Mouse (Mus musculus): ENCODE measurements around the gene Abcc12. TPM values are rescaled to one million over a fixed set of nuclear protein-coding genes. Genes with fewer than 3 reads are reported as not detected.
A peak's percentile ranks its signal among the peaks of the same experiment; 100 is the strongest.

Abcc12 gene
- polyA plus RNA-seq, 1 experiment from 2014 or later = not detected

GRCm38 (mm10) chr8:86554220-86554891, 26.1 kb downstream of the Abcc12 start:
- Histone ChIP-seq H3K27ac (replicated peaks; ENCODE audit: low read depth, low read length) (no peak overlapping the region), H3K4me3 (ENCODE audit: low read depth, low read length) (no peak overlapping the region), H3K36me3 (replicated peaks; ENCODE audit: control insufficient read depth, insufficient read depth, low read depth, low read length) (no peaks in the 10 kb centered on the region), H3K4me2 (ENCODE audit: low read depth, low read length) (no peak overlapping the region), H3K27me3 (ENCODE audit: control insufficient read depth, insufficient read depth, low read length) (no peaks in the 10 kb centered on the region), H3K9me3 (replicated peaks; ENCODE audit: control insufficient read depth, low read length) (no peaks in the 10 kb centered on the region), H3K9ac (replicated peaks; ENCODE audit: low read length) (no peak overlapping the region), H3K4me1 (ENCODE audit: control insufficient read depth, insufficient read depth, low read length) (no peaks in the 10 kb centered on the region)
- no peak for ATAC-seq (replicated peaks; ENCODE audit: insufficient number of reproducible peaks, low FRiP score, low TSS enrichment, low read depth)
- 87% methylated on average over 12 of the region's 12 CpGs for WGBS
- no peak for DNase-seq (ENCODE audit: low spot score)

DNA sequence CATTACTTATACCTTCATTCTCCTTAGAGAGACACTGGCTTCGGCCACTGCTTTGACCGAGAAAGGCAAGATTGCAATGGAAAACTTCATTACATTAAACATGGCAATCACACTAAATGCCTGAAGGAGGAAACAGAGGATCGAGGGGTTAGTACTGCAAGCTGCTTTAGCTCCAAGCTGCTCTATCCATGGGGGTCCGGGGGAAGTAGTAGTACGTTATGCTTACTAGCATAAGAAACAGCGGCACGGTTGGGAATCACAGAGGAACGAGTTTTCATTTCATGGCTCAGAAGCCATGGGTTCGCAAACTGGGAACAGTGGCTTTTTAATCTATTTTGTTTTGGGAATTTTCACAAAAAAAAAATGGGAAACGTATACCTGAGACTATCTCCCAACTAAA, 30.0 kb downstream of the Abcc12 start:
- H3K4me3 ChIP-seq (ENCODE audit: low read depth, low read length) = no peak overlapping the region
- 91% methylated on average over 10 of the region's 10 CpGs for WGBS
- no peak for DNase-seq (ENCODE audit: low spot score)

DNA sequence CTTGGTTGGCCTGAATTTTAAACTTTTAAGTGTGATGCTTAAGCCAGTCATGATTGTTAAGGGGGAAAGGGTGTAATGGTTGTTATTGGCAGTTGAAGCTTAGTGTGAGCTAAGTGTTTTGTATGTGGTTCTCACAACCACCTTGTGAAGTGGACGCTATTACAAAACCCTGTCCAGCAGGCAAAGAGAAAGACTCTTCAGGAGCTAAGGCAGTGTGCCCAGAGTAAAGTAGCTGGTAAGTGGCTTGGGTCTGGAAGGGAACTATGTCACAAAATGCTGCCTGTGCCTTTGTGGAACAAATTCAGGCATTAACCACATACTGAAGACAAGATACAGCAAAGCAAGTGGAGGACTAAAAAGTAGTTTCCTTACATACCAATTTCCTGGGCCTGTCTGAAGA, 34.5 kb downstream of the Abcc12 start:
- Histone ChIP-seq H3K9ac (replicated peaks; ENCODE audit: low read length) (no peak overlapping the region), H3K27ac (replicated peaks; ENCODE audit: low read depth, low read length) (no peak overlapping the region), H3K4me3 (ENCODE audit: low read depth, low read length) (no peak overlapping the region), H3K4me1 (ENCODE audit: control insufficient read depth, insufficient read depth, low read length) (no peaks in the 10 kb centered on the region), H3K27me3 (ENCODE audit: control insufficient read depth, insufficient read depth, low read length) (no peaks in the 10 kb centered on the region), H3K9me3 (replicated peaks; ENCODE audit: control insufficient read depth, low read length) (no peaks in the 10 kb centered on the region), H3K36me3 (replicated peaks; ENCODE audit: control insufficient read depth, insufficient read depth, low read depth, low read length) (no peaks in the 10 kb centered on the region), H3K4me2 (ENCODE audit: low read depth, low read length) (no peak overlapping the region)
- WGBS = 96% methylated on average over 1 of the region's 1 CpGs
- no peak for ATAC-seq (replicated peaks; ENCODE audit: insufficient number of reproducible peaks, low FRiP score, low TSS enrichment, low read depth)
- DNase-seq (ENCODE audit: low spot score) = no peak

More for the DNA sequence above, 30.0 kb downstream of the Abcc12 start:
- Histone ChIP-seq H3K36me3 (replicated peaks; ENCODE audit: control insufficient read depth, insufficient read depth, low read depth, low read length) (no peaks in the 10 kb centered on the region), H3K4me1 (ENCODE audit: control insufficient read depth, insufficient read depth, low read length) (no peaks in the 10 kb centered on the region), H3K4me2 (ENCODE audit: low read depth, low read length) (no peak overlapping the region), H3K9me3 (replicated peaks; ENCODE audit: control insufficient read depth, low read length) (no peaks in the 10 kb centered on the region), H3K9ac (replicated peaks; ENCODE audit: low read length) (no peak overlapping the region), H3K27me3 (ENCODE audit: control insufficient read depth, insufficient read depth, low read length) (no peaks in the 10 kb centered on the region), H3K27ac (replicated peaks; ENCODE audit: low read depth, low read length) (no peak overlapping the region)
- no peak for ATAC-seq (replicated peaks; ENCODE audit: insufficient number of reproducible peaks, low FRiP score, low TSS enrichment, low read depth)

DNA sequence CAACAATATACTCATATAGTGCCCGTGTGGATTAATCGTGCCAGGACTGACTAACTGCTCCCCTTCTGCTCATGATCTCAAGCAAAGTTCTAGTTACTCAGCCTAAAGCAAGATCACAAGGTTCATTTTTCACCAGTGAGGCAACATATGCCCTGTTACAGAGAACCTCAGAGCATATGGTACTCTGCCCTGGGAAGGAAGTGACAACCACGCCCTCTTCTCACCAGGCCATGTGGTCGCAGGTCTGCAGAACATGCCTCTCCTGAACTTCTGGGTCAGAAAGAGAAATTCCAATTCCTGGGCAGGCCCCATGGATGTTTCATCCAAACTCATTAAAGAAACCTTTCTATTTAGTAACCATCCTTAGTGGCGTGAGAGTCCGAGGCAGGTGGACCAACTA, 39.6 kb downstream of the Abcc12 start:
- H3K4me1 ChIP-seq (ENCODE audit: control insufficient read depth, insufficient read depth, low read length) = no peaks in the 10 kb centered on the region; the same call in 1 of the 2 replicates
- DNase-seq (ENCODE audit: low spot score) (no peak), ATAC-seq (replicated peaks; ENCODE audit: insufficient number of reproducible peaks, low FRiP score, low TSS enrichment, low read depth) (no peak)
- no peaks in the 10 kb centered on the region for H3K9me3 ChIP-seq (replicated peaks; ENCODE audit: control insufficient read depth, low read length)
- 92% methylated on average over 6 of the region's 6 CpGs for WGBS
- no peak overlapping the region for H3K4me2 ChIP-seq (ENCODE audit: low read depth, low read length)
- no peaks in the 10 kb centered on the region for H3K27me3 ChIP-seq (ENCODE audit: control insufficient read depth, insufficient read depth, low read length)
- H3K27ac ChIP-seq (replicated peaks; ENCODE audit: low read depth, low read length) = no peak overlapping the region
- H3K4me3 ChIP-seq (ENCODE audit: low read depth, low read length) = no peak overlapping the region
- H3K36me3 ChIP-seq (replicated peaks; ENCODE audit: control insufficient read depth, insufficient read depth, low read depth, low read length) = no peaks in the 10 kb centered on the region
- no peak overlapping the region for H3K9ac ChIP-seq (replicated peaks; ENCODE audit: low read length)

DNA sequence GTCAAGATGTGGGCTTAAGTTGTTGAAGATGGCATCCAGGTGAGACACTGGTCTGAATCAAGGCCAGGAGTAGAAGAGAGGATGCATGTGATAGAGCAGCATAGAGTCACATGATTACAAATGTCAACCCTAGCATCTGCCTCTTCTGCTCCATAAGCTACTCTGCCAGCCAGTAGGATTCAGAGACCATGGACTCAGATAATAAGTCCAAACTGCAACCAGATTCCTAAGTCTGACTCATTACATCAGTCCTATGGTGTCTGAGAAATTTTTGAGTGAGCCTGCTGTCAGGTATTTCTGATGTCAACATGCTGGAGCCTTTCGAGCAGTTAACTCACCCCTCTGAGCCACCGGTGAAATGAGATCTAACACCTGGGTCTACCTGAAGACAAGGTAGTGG, 40.1 kb downstream of the Abcc12 start:
- Histone ChIP-seq H3K27me3 (ENCODE audit: control insufficient read depth, insufficient read depth, low read length) (no peaks in the 10 kb centered on the region), H3K4me3 (ENCODE audit: low read depth, low read length) (no peak overlapping the region), H3K4me2 (ENCODE audit: low read depth, low read length) (no peak overlapping the region), H3K9me3 (replicated peaks; ENCODE audit: control insufficient read depth, low read length) (no peaks in the 10 kb centered on the region), H3K36me3 (replicated peaks; ENCODE audit: control insufficient read depth, insufficient read depth, low read depth, low read length) (no peaks in the 10 kb centered on the region), H3K4me1 (ENCODE audit: control insufficient read depth, insufficient read depth, low read length) (no peaks in the 10 kb centered on the region; the same call in 1 of the 2 replicates), H3K9ac (replicated peaks; ENCODE audit: low read length) (no peak overlapping the region), H3K27ac (replicated peaks; ENCODE audit: low read depth, low read length) (no peak overlapping the region)
- no peak for DNase-seq (ENCODE audit: low spot score)
- ATAC-seq (replicated peaks; ENCODE audit: insufficient number of reproducible peaks, low FRiP score, low TSS enrichment, low read depth) = no peak
- 89% methylated on average over 2 of the region's 2 CpGs for WGBS

GRCm38 (mm10) chr8:86536663-86536987, 43.9 kb downstream of the Abcc12 start:
- no peak for ATAC-seq (replicated peaks; ENCODE audit: insufficient number of reproducible peaks, low FRiP score, low TSS enrichment, low read depth)

DNA sequence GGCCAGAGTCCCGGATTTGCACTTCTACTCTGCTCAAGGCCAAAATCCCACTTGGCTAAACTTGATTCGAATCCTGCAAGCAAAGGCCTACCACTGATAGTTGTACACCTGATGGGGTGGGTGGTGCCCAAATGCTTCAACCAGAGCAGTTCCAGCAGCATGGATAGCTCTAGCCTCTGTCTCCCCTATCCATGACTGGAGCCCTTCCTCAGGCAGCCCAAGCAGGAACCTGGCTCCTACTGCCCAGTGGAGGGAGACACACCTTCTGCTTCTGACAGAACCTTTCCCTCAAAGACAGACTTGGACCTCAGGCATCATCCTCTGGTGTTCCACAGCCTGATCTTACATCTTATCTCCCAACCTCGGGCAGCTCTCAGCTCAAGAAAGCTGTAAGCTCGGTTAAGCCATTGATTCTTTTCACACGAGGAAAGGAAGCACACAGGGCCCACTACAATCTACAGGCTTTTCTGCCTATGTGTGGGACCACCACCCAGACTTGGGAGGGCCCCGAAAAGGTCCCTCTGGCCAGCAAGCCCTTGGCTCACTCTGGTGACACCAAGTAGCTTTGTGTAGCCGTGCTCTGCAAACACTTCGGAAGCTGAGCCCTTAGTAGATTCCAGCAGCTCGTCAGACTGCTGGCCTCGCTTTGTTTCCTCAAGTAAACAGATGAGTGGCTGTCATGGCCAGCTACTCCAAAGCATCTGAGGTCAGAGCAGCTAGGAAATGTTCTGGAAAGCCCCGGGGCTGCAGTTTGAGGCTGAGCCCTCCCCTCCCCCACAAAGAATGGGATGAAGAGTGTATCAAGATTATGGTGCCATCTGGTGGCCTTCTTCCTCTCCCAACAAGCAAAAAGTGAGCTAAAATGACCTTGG, 44.5 kb downstream of the Abcc12 start:
- no peaks in the 10 kb centered on the region; the same call in 1 of the 2 replicates for H3K4me1 ChIP-seq (ENCODE audit: control insufficient read depth, insufficient read depth, low read length)
- peak overlapping the region; percentile 41 for H3K9ac ChIP-seq (replicated peaks; ENCODE audit: low read length)
- ATAC-seq (replicated peaks; ENCODE audit: insufficient number of reproducible peaks, low FRiP score, low TSS enrichment, low read depth) (0 out of 2 replicates have a peak, but pooled peaks have one; percentile 59), DNase-seq (ENCODE audit: low spot score) (peak; percentile 87)
- no peak overlapping the region for H3K4me3 ChIP-seq (ENCODE audit: low read depth, low read length)
- no peak overlapping the region for H3K4me2 ChIP-seq (ENCODE audit: low read depth, low read length)
- WGBS = 48% methylated on average over 11 of the region's 11 CpGs
- H3K27me3 ChIP-seq (ENCODE audit: control insufficient read depth, insufficient read depth, low read length) = no peaks in the 10 kb centered on the region
- no peaks in the 10 kb centered on the region for H3K9me3 ChIP-seq (replicated peaks; ENCODE audit: control insufficient read depth, low read length)
- H3K27ac ChIP-seq (replicated peaks; ENCODE audit: low read depth, low read length) = no peak overlapping the region
- H3K36me3 ChIP-seq (replicated peaks; ENCODE audit: control insufficient read depth, insufficient read depth, low read depth, low read length) = no peaks in the 10 kb centered on the region

More at GRCm38 (mm10) chr8:86536663-86536987, 43.9 kb downstream of the Abcc12 start:
- Histone ChIP-seq H3K27ac (replicated peaks; ENCODE audit: low read depth, low read length) (no peak overlapping the region), H3K4me1 (ENCODE audit: control insufficient read depth, insufficient read depth, low read length) (no peaks in the 10 kb centered on the region; the same call in 1 of the 2 replicates), H3K4me3 (ENCODE audit: low read depth, low read length) (no peak overlapping the region), H3K27me3 (ENCODE audit: control insufficient read depth, insufficient read depth, low read length) (no peaks in the 10 kb centered on the region), H3K4me2 (ENCODE audit: low read depth, low read length) (no peak overlapping the region), H3K9me3 (replicated peaks; ENCODE audit: control insufficient read depth, low read length) (no peaks in the 10 kb centered on the region), H3K9ac (replicated peaks; ENCODE audit: low read length) (no peak overlapping the region), H3K36me3 (replicated peaks; ENCODE audit: control insufficient read depth, insufficient read depth, low read depth, low read length) (no peaks in the 10 kb centered on the region)
- 82% methylated on average over 3 of the region's 3 CpGs for WGBS
- no peak for DNase-seq (ENCODE audit: low spot score)

DNA sequence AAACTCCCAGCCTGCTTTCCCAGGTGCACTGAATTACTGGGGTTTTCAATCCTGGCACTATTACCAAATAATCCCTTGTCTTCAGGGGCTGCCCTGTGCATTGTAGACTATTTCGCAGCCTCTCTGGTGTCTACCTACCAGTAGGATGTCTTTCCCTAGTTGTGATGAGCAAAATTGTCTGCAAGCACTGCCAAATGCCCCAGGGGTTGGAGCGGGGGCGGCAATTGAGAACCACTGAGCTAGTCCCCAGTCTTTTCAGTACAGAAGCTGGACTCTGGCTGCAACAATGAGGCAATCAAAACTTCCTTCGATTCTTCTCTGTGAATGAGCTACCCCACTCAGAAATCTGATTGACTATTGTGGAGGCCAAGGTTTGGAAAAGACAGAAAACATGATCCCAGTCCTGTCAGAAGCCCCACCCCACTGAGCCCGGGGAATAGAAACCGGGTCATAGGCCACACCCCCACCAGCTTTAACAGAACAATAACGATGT, 45.4 kb downstream of the Abcc12 start:
- WGBS = 60% methylated on average over 7 of the region's 7 CpGs
- DNase-seq (ENCODE audit: low spot score) = no peak
- H3K4me1 ChIP-seq (ENCODE audit: control insufficient read depth, insufficient read depth, low read length) = no peaks in the 10 kb centered on the region; the same call in 1 of the 2 replicates

More for the DNA sequence above, 45.4 kb downstream of the Abcc12 start:
- Histone ChIP-seq H3K9ac (replicated peaks; ENCODE audit: low read length) (no peak overlapping the region), H3K9me3 (replicated peaks; ENCODE audit: control insufficient read depth, low read length) (no peaks in the 10 kb centered on the region), H3K36me3 (replicated peaks; ENCODE audit: control insufficient read depth, insufficient read depth, low read depth, low read length) (no peaks in the 10 kb centered on the region), H3K27me3 (ENCODE audit: control insufficient read depth, insufficient read depth, low read length) (no peaks in the 10 kb centered on the region), H3K27ac (replicated peaks; ENCODE audit: low read depth, low read length) (no peak overlapping the region), H3K4me3 (ENCODE audit: low read depth, low read length) (no peak overlapping the region), H3K4me2 (ENCODE audit: low read depth, low read length) (no peak overlapping the region)
- ATAC-seq (replicated peaks; ENCODE audit: insufficient number of reproducible peaks, low FRiP score, low TSS enrichment, low read depth) = no peak

Data from embryonic facial prominence, embryonic 11.5 days (tissue).